Mouse (Mus musculus): ENCODE results near the gene Zfyve28. TPM values are rescaled to one million over a fixed set of nuclear protein-coding genes. Genes with fewer than 3 reads are reported as not detected.
A peak's percentile ranks its signal among the peaks of the same experiment; 100 is the strongest.

The Zfyve28 gene
- polyA plus RNA-seq, 1 experiment: 37.8 TPM

DNA sequence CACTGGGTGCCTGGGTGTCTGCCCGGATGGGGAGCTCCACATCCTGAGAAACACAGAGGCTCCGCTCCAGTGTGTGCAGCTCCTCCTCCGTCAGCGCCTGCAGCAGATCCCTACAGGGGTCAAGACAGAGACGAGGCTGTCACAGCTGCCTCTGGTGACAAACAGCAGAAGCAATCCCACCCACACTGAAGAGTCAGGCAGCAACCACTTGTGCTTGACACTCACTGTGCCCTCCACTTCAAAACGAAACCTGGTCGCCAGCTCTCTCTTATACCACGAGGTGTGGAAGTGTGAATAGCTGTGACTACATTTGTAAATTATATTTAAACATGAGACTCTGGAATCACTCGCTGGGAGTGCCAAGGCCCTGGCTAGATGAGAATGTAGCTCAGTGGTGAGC, 70.5 kb downstream of the Zfyve28 start:
- DNase-seq (ENCODE audit: extremely low spot score in 1 of 2, low spot score in 1 of 2): peak in 1 of 2 experiments; percentile 30

DNA sequence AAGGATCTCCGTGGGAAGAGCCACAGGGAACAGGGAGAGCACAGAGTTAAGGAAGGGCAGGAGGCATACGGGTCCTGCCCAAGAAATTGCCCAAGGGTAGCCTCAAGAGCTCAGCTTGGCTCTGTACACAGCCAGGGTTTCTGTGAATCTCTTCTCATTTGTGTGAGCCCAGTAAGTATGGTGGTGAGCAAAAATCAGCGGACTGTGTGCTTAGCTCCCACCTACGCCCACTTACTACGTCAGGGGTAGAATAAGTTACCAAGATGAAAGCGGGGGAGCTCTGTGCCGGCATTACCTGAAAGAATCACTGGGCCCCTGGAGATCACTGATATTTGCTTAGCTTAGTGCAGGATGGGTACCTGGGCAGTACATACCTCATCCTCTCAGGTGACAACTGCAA, 72.2 kb downstream of the Zfyve28 start:
- DNase-seq (ENCODE audit: extremely low spot score in 1 of 2, low spot score in 1 of 2): no peak

DNA sequence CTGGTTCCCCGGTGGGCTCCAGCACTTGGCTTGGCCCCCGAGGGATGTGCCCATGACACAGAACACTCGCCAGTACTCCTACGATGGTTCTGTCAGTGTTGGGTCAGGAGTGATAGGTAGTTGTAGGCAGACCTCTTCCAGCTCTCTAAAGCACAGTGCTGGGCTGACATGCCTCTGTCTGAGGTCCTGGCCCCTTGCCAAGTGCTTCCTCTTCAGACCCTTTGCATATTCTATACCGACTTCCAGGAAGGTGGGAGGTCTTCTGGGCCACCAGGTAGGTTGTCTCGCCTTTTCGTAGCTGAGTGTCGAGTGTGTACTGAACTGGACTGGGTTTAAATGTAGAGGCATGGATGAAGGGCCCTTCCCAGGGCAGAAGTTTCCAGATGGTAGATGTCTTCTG, 74.6 kb downstream of the Zfyve28 start:
- no peak for DNase-seq (ENCODE audit: extremely low spot score in 1 of 2, low spot score in 1 of 2)

- peak in 1 of 2 experiments; percentile 89 for DNase-seq (ENCODE audit: extremely low spot score in 1 of 2, low spot score in 1 of 2)
Observed at GRCm38 (mm10) chr5:34210279-34210678, 78.0 kb downstream of the Zfyve28 start.

GRCm38 (mm10) chr5:34207503-34207902, 80.7 kb downstream of the Zfyve28 start:
- no peak for DNase-seq (ENCODE audit: extremely low spot score in 1 of 2, low spot score in 1 of 2)

- DNase-seq (ENCODE audit: extremely low spot score in 1 of 2, low spot score in 1 of 2): no peak
Observed at GRCm38 (mm10) chr5:34205788-34206187, 82.5 kb downstream of the Zfyve28 start.

- no peak for DNase-seq (ENCODE audit: extremely low spot score in 1 of 2, low spot score in 1 of 2)
Observed at GRCm38 (mm10) chr5:34204911-34205310, 83.3 kb downstream of the Zfyve28 start.

DNA sequence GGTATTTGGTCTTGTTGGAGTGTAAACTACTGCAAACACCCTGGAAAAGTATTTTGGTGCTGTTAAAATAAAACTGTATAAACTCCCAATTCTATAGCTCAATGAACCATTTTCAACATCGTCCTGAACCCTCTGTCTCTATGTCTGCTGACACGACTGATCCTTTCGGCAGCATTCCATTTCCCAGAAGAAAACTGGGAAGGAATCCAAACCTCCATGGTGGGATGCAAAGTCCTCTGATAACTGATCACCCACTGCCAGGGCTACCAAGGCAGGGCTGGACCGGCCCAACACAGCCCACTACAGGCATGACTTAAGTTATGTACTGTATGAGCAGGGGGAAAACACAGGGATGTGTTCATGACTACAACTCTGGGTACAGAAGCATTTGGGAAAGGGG, 86.2 kb downstream of the Zfyve28 start:
- DNase-seq (ENCODE audit: extremely low spot score in 1 of 2, low spot score in 1 of 2): no peak

GRCm38 (mm10) chr5:34201396-34201795, 86.9 kb downstream of the Zfyve28 start:
- no peak for DNase-seq (ENCODE audit: extremely low spot score in 1 of 2, low spot score in 1 of 2)

GRCm38 (mm10) chr5:34198615-34199014, 89.6 kb downstream of the Zfyve28 start:
- no peak for DNase-seq (ENCODE audit: extremely low spot score in 1 of 2, low spot score in 1 of 2)

DNA sequence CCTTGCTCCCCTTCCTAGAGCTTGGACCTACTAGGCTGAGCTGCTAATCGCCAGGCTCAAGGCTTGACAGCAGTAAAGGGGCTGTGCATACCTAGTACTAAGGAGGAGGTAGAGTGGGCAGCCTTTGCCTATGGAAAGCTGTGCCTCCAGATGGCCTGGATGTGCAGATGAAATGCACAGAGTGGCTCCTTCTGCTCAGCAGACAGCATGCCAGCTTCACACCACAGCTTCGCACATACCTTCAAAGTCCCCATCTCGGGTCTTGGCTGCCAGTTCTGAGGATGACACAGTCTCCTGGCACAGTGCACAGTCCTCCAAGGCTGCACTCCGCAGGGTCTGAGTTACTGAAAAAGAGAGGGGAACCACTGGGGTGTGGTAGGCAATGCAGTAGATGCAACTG, 91.0 kb downstream of the Zfyve28 start:
- DNase-seq (ENCODE audit: extremely low spot score in 1 of 2, low spot score in 1 of 2): peak; percentile 82 to 84

GRCm38 (mm10) chr5:34196423-34196822, 91.8 kb downstream of the Zfyve28 start:
- no peak for DNase-seq (ENCODE audit: extremely low spot score in 1 of 2, low spot score in 1 of 2)

DNA sequence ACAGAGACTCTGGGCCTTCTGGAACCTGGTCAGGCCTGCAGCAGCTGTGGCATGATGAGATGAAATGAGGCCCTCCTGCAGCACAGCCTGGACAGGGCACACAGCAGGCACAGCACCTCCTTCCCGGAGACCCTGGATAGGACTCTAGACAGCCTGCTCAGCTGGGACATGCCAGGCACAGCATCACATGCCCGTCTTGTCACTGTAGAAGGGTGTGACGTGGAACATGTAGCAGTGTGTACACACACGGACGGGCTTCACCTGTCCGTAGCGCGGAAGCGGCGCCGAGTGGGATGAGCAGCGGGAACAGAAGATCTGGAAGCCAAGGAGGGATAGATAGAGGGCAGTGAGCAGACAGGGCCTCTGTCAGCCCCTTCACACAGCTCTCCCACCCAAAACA, 92.5 kb downstream of the Zfyve28 start:
- no peak for DNase-seq (ENCODE audit: extremely low spot score in 1 of 2, low spot score in 1 of 2)

DNA sequence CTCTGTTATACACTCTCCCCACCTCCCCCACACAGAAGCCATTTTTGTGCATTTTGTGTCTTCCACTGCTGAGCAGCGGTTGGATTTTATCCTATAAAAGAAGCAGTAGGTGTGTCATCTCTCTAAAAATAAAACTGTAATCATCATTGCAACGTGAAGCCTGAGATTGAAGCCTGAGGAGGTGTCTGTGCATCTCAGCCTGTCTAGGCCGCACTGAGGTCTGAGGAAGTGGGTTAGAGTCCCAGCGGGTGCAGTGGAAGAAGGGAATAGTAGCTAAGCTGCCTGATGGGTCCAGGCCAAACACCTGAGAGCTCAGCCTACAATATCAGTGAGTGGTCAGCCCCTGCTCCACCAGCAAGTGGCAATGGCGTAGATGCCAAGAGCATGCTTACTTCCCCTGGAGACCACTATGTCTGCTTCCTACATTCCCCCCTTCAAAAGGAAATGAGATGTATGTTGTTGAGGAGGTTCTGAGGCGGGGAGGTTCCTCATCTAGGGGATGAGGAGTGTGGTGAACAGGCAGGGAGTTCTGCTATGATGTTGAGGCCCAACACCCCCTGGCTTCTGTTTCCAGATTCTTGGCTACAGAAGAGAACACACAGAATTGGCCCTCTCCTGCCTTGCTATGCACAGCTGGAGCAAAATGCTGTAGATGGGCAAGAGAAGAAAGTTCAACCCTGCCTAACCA, 93.1 kb downstream of the Zfyve28 start:
- DNase-seq (ENCODE audit: extremely low spot score in 1 of 2, low spot score in 1 of 2): peak; percentile 74 to 77

- DNase-seq (ENCODE audit: extremely low spot score in 1 of 2, low spot score in 1 of 2): no peak
Observed at GRCm38 (mm10) chr5:34194426-34194825, 93.8 kb downstream of the Zfyve28 start.

DNA sequence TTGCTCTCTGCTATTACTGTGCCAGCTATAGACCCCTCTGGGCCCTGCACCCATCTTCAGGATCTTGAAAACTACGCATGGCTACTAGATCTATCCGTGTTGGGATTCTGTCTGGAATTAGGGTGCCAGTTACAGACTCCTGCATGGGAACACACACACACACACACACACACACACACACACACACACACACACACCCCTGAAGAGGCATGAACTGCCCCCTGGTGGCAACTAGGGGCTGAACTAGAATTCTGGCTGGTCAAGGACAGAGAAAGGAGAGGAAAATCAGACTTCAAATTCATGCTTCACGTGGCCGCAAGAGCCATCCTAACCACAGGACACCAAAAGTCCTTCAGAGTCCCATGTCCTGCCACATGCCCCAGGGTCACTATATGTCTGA, 96.4 kb downstream of the Zfyve28 start:
- DNase-seq (ENCODE audit: extremely low spot score in 1 of 2, low spot score in 1 of 2): no peak

GRCm38 (mm10) chr5:34191021-34191420, 97.2 kb downstream of the Zfyve28 start:
- DNase-seq (ENCODE audit: extremely low spot score in 1 of 2, low spot score in 1 of 2): no peak

DNA sequence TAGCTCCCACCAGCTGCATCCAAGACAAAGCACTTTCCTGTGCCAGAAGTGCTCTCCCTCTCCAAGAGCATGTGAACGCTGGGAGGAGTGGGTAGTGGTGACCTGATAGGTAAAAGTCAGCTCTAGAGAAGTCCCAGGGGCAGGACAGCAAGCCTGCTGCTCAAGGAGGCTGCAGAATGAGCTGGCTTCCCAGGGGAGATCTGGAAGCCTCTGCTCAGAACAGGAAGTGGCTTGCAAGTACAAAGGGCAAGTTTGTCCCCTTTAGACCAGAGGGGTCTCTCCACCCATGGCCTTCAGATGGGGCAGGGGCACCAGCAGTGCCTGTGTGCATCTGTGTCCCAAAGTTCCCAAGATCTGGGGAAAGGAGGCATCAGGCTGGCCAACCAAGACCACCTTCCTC, 98.7 kb downstream of the Zfyve28 start:
- no peak for DNase-seq (ENCODE audit: extremely low spot score in 1 of 2, low spot score in 1 of 2)

- DNase-seq (ENCODE audit: extremely low spot score in 1 of 2, low spot score in 1 of 2): no peak
Observed at GRCm38 (mm10) chr5:34188856-34189255, 99.4 kb downstream of the Zfyve28 start.

DNA sequence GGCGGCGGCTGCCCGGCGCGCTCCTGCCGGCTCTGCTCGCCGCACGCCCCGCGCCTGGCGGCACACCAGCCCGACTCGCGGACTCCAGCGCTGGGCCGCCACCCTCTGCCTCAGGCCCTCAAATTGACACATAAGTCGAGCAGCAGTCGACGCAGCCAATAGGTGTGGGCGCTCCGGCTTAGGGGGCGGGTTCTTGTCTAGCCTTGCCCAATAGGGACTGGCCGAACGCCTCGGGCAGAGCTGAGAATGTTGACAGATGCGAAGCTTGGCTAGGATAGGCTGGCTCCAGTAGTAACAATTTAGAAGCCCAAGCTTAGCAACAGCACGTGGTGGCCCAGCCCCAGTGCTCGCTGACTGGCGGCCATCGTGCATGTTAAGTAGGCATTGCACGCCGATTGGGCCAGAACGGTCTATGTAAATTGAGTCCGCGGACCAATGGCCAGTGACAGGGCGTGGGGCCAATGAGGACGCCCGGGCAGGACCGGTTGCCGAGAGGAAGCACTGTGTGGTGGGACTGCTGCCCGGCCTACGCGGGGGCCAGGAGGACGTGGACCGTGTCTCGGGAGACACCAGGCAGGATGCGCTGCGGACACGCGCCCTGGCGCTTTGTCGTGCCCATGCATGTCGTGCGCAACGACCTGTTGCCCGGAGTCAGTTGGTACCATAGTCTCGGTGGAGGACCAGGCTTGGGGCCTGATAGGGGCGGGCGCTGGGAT, 100.5 kb downstream of the Zfyve28 start, which contains the start of gene Mxd4:
Mxd4 (minus strand) TSS at position 120 of the 716 bp plus-strand sequence.
- peak; percentile 99 to 100 for DNase-seq (ENCODE audit: extremely low spot score in 1 of 2, low spot score in 1 of 2)

DNA sequence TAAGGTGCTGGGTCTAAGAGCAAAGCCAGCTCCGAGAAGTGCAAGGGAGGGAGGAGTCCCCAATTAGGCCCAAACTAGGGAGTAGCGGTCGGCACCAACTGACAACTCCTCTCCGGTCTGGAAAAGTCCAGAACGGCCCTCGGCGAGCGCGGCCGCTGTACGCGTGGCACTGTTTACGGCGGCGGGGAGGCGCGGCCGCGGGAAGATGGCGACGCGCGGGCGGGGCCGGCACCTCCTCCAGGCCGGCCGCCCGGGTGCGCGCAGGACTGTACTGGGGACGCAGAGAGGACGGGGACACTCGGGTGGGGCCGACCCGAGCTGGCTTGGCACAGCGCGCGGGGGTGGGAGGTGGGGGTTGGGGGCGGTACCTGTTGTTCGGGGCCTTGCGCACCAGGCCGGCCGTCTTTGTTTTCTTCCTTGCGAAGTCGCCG, 101.3 kb downstream of the Zfyve28 start:
- no peak for DNase-seq (ENCODE audit: extremely low spot score in 1 of 2, low spot score in 1 of 2)

DNA sequence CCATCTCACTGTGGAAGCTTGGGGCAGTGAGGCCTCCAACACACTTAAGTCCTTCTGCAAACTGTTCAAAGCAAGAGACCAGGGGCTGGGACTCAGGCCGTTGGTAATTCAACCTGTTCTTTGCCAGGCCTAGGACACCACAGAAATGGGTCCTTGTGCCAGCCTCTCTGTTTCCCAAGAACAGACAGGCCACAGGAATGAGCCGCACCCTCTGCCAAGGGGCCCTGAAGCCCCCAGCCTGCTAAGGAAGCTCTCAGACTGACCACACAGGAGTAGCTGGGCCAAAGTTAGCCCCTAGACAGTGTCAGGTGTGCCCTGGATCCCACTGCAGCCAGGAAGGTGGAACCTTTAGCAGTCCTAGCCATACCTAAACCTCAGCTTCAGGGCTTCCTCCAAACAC, 101.9 kb downstream of the Zfyve28 start:
- DNase-seq (ENCODE audit: extremely low spot score in 1 of 2, low spot score in 1 of 2): no peak

All from frontal cortex, adult 2 months (tissue).